Mouse (Mus musculus) left cerebral cortex, adult 8-10 months (tissue): ENCODE results near the gene Klf14. TPM values are rescaled to one million over a fixed set of nuclear protein-coding genes. Genes with fewer than 3 reads are reported as not detected.

Experiments used
- DNase-seq, 2 experiments: peaks; one replicate each; pipeline ENCODE4 v3.0.0; 2022; ENCODE audit warnings: low spot score in 2 of 2
- total RNA-seq, 4 experiments: library from RNA; stranded (reverse); gene quantifications; 2 replicates each; pipeline ENCODE4 v1.2.4; 2022

The Klf14 gene
- total RNA-seq: under 1 TPM; 0.35 to 0.82 (median 0.42) TPM

DNA sequence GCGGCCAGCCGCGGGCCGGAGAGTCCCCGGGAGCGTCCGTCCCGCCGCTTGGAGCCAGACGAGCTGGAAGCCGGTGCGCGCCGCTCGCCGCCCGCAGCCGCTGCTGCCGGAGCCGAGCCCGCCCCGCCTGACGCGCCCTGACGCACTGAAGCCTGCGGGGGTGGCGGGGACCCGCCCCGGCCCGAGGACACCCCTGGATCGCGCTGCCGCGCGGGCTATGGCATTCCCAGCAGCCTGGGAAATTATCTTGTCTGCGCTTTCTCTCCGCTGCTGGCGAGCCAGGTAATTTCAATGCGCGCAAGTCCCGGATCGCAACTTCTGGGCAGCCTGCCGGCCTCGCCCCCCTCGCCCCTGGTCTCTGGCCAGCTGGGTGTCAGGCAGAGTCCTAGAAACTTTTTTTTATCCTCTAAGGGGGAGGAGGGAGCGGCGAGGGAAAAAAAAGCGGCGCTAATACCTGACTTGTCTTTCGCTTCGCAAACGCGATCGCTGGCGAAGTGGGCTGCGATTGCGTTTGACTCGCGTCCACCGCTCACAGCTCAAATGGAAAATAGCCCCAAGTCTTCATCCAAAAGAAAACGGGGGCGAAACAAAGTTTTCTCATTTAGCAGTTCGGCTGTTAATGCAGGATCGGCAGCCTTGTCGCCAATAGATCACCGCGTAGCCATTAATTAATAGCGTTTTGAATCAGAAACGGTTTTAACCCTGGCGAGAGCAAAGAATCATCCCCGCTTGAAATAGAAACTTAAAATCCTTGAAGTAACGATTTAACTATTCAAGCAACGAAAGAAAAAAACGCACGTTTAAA, at the start of gene Klf14:
Klf14 (minus strand) TSS at position 343 of the 805 bp plus-strand sequence.
- DNase-seq: no peak

DNA sequence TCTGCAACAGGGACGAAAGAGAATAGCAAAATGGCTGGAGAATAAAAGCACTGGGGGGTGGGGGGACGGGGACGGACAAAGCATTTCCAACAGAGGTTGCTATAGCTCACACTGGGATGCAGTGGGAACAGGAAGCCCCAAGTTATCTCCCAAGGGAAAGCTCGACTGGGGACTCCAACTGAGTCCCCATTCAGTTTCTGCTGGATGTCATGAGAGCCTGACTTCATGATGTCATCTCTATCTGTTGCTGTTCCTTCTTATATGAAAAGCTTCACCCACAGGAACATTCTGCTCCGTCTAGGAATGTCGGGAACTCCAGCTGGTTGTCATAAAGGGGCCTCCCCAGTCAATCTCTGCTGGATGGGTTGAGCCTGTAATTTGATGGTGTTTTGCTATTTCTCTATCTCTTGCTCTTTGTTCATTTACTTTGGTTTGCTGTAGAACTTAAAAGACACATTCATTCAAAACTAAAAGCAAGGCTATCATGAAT, 47.3 kb upstream of the Klf14 start:
- DNase-seq: no peak

DNA sequence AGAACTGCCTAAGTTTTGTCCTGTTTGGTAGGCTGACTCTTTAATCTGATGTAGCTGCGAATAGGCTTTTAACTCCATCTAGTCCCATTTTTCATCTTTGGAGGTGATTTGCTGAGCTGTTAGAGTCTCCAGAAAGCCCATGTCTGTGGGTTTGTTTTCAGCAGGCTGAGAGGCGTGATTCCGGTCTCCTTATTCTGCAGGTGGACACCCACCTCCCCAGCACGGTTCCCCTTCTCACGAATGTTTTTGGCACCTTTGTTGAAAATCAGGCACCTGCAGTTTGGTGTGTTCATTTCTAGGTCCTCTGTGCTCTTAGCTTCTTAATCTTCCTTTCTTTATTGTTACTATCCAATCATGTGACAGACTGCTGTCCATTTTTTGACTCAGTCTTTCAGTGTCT, 27.5 kb upstream of the Klf14 start:
- DNase-seq: no peak

DNA sequence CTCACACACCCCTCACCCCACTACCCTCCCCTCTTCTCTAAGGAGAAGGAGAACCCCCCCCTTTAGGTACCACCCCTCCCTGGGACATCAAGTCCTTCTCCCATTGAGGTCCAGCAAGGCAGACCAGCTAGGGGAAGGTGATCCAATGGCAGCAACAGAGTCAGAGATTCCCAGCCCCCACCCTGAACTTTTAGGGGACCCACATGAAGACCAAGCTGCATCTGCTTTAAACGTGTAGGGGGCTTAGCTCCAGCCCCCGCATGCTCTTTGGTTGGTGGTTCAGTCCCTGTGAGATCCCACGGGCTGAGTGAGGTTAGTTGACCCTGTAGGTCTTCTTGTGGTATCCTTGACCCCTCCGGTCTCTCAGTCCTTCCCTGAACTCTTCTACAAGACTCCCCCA, 24.1 kb upstream of the Klf14 start:
- DNase-seq: no peak

DNA sequence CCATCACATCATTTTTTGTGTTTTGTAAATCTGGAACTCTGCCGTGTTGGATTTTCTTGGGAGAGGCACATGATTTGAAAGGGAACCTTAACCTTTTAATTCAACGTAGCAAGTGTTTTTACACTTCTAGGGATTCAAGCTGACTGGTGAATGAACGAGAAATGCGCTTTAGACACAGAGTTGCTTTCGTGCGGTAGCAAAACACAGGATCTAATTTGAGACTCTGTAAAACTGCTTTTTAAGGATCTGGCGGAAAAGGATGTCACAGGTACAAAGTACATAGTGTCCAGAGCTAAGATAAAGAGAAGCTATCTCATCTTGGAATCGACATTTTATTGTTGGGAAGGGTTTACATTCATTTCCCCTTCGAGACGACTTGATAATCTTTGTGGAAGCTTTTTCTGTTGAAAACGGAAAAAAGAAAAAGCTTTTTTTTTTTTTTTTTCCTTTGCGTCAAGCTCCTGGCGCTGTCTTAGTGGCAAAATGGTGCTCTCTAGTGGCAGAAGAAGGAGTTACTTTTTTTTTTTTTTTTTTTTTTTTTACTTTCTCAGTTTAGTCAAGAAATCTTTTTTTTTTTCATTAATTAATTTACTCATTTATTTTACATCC, 23.6 kb upstream of the Klf14 start:
- no peak for DNase-seq

DNA sequence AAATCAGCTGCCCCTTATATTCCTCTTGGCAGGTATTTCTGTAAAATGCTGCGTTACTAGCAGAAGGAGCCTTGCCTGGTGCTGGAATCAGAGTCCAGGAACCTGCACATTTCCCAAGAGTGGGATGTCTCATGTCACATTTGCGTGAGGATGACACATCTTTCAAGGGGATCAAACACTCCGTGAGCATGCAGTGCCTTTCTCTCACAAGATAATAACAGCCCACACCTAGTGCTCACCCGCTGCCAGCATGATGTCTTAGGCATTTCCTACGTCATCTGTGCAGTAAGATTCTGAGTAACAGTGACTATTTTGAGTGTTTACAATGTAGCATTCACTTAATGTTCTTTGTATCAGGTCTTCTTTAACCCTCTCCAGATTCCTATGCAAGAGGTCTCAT, 22.5 kb upstream of the Klf14 start:
- DNase-seq: peak in 1 of 2 experiments; percentile 20

DNA sequence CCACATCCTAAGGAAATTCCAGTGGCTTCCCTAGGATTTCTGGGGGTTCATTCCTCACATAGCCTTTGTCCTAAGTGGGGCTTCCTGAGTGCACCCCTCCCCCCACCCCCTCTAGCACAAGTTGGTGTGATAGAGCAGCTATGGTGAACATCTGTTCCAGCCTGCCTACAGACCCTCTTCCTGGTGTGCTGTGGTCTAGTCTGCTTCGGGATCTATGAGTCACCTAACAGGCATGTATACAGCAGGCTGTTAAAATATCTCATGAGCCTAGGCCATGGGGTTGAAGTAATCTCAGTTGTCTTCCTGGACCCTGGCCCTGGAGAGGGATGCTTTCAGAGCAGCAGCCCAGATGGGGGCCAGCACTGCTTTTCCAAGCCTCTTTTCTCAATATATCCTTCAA, 19.7 kb upstream of the Klf14 start:
- no peak for DNase-seq

DNA sequence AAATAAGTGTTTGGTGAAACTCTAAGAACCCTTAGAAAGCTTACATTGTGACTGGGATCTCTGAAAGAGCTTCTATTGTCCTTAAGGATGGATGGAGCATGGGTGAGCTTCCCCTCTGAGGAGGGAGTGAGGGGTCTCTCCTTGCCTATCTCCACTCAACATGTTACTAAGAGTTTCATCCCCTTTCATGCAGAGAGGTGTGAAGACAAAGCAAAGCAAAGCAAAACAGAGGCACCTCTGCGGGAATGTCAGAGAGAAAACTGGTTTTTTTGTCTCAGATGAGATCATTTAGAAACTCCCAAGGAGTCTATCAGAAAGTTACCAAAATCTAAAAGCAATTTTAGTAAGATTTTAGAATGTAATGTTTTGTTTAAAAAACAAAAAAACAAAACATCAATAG, 13.2 kb upstream of the Klf14 start:
- DNase-seq: no peak

DNA sequence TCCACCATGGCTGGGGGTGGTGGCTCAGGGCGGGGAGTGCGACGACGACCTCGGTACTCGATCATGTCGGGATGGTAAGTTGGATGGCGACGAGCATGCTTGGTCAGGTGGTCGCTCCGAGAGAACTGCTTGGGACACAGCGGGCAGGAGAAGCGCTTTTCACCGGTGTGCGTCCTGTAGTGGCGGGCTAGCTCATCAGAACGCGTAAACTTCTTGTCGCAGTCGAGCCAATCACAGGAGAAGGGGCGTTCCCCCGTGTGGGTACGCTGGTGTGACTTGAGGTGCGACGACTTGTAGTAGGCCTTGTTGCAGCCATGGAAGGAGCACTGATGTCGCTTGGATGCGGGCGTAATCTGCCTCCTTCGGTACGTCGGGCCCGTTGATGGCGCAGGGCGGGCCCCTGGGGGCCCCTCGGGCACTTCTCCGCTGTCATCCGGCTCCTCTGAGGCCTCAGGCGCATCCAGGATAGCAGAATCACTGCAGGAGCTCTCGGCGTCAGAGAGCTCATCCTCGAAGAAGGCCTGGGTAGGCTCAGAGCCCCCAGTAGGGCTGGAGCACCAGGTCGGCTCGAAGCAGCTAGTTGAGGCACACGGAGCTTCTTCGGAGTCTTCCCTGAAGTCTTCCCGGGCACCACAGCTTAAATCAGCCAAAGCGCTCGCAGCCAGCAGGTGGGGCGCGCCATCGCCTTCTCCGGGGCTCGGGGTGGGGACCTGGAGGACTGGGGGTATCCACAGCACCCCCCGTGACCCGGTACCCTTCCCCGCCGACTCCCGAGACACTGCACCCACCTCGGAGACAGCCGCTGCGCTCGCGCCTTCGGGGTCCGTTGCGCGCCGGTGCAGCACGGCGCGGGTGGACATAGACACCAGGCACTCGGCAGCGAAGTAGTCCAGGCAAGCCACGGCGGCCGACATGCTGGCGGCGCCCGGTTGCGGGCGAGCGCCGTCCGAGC, 818 bp downstream of the Klf14 start:
- no peak for DNase-seq

DNA sequence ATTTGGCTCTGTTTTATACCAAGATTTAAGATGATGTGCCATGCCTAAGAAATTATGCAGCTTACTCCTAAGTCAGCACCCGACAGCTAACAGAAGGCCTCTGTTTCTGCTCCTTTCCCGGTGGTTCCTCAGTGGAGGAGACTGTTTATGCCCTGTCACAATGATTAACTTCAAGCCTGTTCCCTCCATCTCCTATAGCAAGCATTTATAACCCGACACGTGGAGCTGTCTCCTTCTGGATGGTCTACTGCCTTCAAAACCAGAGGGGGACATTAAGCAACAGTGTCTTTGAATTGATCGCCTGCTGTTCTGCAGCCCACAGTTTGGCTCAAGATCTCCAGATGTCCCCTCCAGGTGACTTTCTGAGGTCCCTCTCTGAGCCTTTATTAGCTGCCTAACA, 19.6 kb downstream of the Klf14 start:
- no peak for DNase-seq

DNA sequence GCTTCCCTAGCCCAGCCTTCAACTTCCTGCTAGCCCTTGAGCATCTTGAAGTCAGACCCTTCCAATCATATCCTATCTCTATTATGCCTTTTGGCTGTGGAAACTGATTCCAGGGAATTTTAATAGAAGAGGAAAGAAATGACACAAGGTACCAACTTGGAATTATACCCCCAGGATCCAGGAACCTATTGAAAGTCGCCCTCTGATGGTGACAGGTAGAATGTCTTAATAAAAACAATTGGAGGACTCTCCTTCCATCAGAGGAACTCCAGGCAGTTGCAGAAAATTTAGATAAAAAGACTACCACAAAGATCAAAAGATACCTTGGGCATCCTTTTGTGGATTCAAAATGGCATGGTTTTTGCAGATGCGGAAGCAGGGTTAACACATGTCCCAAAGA, 36.1 kb downstream of the Klf14 start:
- no peak for DNase-seq

DNA sequence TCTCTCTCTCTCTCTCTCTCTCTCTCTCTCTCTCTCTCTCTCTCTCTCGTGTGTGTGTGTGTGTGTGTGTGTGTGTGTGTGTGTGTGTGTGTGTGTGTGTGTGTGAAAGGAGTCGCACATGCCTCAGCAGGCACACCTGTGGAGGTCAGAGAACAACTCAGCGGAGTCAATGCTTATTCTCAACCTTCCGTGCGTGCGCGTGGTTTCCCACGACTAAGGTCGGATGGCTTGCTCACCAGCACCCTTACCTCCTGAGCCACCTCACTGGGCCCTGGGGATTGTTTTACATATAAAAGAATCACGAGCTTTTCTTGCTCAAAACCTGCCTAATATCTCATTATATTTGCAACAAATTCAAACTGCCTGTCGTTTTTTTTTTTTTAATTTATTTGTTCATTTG, 37.1 kb downstream of the Klf14 start:
- DNase-seq: no peak

DNA sequence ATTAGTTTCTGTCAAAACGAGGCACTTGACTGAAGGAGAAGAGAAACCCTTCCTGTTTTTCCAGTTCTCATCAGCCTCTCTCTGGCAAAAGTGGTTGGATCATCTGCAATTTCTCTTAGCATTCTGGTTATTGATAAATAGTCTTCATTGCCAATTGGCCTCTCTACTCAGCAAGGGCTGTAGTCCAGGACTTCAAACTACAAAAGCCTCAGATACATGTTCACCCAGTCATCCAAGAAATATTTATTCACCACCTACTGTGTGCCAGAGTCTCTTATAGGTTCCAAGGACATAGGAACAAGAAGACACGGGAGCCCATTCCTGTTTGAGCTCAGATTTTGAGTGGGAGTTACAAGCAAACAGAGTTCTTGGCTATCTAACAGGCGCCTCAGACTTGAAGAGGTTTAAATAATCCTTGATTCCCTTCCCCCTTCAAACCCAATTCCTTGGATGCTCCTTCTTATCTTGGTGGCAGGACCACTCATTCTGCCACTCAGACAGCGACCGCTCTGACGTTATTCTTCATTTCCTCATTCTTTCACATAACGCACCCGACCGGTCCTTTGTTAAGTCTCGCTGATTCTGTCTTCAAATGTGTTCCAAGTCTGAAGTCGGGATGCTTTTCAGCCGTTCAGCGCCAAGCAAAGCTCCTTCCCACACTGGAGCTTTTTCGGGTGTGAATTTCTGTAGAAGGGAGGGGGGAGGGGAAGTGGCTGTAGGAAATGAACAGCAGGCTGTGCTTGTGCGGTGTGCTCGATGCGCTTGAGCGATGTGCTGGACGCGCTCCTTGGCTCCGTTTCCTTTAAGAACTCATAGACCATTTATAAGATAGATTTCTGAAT, 37.8 kb downstream of the Klf14 start:
- DNase-seq: peak in 1 of 2 experiments; percentile 24

DNA sequence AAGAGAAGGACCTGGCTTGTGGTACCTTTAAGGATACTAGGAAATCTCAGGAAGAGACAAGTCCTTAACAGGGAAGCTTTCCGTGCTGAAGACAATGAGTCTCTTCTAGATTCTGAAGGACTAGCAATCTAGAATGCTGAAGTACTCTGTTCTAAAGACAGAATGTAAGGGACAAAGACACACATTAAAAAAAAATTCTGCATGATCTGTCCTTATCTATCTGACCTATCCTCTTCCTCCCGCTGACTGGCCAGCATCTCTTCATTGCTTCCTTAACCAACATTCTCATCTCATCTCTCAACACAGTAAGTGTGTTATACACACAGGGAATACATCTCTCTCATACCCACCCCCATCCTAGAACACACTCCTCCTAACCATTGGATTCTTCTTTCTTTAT, 43.4 kb downstream of the Klf14 start, which contains the start of gene Tsga13:
Tsga13 (minus strand) TSS at position 101 of the 400 bp plus-strand sequence.
- no peak for DNase-seq

DNA sequence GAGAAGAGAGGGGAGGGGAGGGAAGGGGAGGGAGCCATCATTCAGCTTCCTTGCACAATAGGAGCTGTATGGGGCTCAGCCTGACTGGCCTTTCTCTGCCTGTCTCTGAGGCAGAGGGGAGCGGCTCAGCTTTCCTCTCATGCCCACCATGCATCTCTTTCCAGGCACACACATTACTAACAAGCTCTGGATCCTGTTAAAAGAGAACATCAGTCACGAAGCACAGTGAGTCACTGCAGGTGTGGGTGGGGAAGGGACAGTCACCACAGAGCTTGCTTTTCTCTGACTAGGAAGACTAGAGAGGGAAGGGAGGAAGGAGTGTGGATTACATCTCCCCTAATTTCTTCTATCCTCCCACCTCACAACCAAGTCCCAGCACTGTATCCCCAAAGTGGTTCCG, 50.9 kb downstream of the Klf14 start:
- DNase-seq: peak; percentile 32 to 84

Other genes with a start within 250 kb of the Klf14 start
- 100 to 1,000 TPM in 1 of 4 experiments, 10 to 100 TPM in 3; 66.1 to 109 (median 76.2) TPM for gene Mest, start 235.5 kb downstream of the Klf14 start, total RNA-seq
- gene Copg2, start 62.3 kb downstream of the Klf14 start, total RNA-seq: 10 to 100 TPM; 79.4 to 90.6 (median 88.0) TPM
- not detected for gene Tsga13, start 43.5 kb downstream of the Klf14 start, total RNA-seq